Mouse (Mus musculus): ENCODE measurements at regions not wholly inside any gene's neighbourhood (a gene's known extent, or its start where the extent isn't known, plus 50 kb on each side); places are given as distances from the start of the nearest gene placed in this dataset.

DNA sequence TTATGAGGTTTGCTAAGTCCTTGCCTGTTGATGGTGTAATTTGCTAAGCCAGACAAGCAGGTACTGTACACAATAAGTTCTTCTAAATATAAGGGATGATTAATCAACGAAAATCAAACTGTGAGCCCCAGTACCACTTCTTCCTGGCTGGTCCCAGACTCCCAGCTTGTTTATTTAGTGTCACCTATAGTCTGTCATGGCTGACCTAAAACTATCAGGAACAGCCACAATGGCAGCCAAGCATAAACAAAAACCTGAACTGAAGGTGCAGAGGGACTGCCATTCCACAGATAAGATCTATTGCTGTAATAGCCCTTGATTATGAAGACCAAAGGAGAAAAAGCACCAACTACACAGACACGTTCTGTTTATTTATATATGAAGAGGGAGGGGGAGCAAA lies 180.9 kb upstream of the Dph6 start:
- no peak for DNase-seq

DNA sequence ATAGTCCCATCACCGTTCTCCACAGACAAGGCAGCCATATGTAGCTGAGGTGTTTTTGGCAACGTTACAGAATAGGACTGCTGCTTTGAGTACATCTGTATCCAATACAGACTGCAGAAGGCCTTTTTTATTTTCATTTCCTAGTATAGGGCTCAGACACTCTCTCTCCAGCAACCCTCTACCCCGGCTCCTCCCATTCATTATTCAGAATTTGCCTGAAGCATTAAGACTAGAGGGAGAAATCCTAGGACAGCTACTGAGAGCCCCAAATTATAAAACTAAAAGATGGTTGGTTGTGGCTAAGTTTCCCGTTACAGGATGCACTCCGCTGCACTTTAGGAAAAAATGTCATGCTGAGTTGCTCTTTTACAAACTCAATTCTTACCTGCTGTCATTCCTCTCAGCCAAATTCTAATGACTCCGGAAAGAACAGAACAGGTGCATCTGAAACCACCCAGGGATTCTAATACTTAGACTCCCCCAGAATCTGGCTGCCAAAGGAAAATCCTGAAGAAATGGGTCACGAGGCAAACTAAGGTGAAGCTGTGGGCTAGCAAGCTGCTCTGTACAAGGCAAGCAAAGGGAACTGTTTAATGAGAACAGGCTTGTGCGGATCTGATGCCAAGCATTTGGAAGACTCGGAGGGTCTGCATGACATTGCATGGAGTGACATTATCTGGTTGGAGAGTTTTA lies 189.1 kb upstream of the Dph6 start:
- no peak for DNase-seq

DNA sequence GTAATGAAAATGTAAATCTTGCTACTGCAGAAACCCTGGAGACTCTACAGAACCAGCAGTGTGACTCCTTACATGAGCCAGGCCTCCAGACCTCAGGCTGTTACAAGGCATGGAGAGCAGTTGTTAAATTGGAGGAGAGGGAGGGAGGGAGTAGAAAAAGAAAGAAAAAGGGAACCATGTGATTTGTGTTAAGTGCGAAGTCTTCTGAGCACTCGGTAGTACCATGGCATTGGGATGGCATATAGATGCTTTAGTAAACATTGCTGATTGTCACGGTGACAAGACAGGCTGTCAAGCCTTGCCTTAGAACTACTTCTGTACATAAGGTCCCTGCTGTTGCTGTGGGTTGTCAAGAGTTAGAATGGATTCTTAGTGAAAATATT lies 189.6 kb upstream of the Dph6 start:
- no peak for DNase-seq

DNA sequence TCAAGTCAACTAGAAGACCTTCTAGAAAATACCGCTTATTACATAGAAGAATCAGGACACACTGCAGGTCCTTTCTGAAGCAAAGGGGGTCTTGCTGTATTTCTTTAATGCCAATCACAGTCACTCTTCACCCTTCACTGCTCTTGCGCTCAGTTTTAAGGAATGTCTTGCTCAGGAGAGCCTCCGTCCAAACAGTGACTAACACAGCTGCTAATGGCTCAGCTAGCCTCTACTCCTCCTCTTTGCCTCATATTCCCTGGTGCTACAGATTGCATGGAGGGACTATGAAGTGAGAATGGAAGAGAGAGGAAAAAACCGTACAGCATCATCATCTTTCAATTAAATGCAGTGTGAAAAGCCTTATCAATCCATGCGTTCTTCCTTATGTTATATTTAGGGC lies 193.7 kb upstream of the Dph6 start:
- no peak for DNase-seq

DNA sequence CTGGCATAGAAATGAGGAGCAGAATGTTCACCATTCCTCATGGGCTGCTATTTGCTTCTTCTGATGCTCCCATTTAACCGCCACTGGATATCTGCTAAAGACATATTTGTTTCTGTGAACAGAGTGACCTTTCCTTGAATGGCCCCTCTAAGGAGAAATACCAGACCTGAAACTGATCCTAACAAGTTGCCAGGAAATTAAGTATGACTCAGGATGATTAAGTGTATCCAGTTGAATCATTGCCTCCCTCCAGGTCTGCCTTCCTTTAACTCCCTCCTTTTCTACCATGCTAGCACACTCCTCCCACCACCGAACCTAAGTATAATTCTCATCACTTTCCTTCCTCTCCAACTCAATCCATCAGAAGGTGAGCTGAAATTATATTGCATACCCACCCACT lies 194.2 kb upstream of the Dph6 start:
- no peak for DNase-seq

DNA sequence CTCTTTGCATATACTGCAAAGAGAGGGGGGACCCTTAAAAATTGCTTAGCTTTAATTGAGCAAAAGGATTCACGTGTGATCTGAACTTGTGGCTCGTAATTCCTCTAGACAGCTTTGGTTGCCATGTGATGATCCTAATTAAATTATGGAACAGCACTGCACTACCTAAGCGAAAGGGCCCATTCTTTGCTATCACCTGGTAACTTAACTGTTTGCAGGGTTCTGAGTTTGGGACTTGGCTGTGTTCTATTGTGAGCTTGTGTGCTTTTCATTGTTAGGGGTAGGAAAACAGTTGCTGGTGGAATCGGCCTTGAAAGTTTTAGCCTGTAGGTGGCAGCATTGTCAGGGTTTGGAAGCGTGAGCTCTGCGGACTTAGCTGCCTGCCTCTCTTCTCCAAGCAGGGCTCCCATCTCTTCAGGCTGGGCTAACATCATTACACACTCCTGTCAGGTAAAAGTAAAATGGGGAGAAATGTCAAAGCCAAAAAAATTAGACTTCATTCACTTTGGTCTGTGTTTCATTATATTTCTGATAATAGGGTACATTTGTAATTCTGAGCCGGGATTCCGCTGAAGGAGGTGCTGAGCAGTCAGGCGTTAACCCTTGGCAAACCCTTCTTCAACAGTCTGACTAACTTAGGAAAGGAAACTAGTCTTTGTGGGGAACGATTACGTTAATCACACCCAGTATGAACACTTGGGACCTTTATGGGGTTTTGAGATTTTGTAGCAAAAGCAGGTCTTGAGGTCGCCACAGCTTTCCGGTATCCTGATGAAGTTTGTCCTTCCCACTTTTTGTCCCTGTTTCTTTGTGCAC lies 199.2 kb upstream of the Dph6 start:
- DNase-seq = peak; percentile 87

DNA sequence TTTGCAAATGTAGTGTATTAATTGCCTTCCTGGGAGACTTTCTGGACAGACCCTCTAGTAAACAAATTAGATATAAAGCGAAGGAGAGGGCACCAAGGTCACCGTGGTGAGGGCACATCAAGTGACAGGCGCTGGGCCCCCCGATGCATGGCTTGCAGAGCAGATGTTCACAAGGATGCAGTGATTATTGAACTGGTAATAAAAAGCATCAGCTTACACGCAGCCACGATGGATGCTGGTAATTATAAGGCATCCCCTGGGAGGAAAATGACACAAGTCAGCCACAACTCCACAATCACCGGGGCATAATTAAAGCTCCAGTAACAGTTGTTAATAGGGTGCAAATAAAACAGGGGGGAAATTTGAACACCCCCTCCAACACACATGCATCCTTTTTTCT lies 217.5 kb upstream of the Dph6 start:
- no peak for DNase-seq

DNA sequence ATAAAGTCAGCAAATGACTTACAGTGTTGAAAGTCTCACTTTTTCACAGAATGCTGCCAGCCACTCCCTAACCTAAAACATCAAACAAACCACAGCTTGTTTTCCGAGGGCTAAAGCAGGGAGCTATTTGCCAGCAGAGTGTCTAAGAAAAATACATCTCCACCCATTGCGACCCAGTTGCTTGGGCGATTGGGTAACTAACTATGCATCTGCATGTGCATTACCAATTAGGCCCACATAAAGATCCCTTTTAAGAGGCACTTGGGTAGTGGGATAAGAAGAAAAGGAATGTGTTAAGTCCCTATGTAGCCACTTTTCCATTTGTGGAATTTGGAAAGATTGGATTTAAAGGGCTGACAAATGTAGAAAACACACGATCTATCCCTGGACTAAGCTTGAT lies 218.3 kb upstream of the Dph6 start:
- DNase-seq = no peak

DNA sequence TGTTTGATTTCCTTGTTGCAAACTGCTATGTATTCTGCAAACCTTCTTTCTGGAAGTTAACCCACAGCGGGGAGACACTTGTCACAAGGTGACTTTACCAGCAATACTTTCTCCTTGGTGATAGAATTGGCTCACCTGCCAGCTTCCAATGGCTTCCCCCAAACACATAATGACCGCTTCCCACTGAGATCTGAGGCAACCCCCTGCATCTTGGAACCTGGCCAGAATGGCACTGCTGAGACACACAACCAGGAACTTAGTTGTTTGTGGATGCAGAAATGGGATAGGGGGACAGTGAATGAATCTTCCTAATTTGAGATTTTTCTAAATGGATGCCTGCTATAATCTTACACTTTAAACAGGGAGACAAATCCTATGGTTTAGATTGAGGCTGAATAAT lies 224.3 kb upstream of the Dph6 start:
- no peak for DNase-seq

DNA sequence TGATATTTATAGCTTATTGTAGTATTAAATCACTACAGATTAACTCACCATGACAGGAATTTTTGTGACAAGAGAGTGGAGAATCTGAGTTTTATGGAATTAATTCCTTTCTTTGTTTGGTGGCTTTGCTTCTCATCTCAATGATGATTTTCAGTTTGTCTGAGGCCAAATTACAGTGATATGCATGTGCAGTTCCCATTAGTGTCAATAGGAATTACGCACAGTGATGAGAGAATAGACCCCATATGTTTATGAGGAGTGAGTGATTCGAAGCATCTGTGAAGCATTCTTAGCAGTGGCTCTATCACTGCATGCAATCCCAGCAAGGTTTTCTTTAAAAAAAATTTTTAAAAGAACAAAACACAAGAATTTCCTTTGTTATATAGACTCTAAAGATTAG lies 225.0 kb upstream of the Dph6 start:
- no peak for DNase-seq

DNA sequence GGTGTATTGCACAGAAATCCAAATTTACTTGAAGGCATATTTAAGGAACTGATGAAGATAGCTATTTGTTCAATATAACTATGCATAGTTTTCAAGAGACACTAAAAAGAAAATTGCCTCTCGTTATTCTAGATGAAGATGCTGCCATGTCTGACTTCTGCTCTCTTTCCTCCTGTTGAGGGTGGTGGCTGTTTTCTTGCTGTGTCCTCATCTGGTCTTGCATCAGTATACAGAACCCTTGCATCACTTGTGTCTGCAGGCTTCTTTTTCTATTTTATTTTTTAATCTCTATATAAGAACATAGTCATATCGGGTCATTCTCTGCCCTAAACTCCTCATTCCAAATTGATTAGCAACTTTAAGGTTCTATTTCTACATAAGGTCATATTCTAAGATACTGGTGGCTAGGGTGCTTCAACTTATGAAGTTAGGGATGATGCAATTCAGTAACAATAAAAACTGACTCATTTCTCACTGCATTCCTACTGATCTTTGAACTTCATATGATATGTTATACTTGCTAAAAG lies 231.0 kb upstream of the Dph6 start:
- DNase-seq = no peak

DNA sequence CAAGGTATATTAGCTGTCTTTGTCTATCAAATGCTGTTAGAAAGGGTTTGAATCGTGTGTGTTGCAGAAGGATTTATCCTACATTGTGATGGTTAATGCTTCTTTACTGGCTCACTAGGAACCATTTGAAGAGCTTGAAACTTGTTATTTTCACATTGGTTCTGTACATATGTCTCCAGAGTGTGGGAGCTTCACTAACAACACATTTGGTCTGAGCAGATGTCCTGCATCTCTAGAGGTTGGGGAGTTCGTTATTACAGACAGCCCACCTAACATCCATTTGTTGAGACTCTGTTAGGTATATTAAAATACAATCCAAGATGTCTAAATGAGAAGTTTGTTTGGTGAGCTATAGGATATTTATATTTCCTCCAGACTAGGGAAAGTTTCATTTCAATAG lies 244.0 kb upstream of the Dph6 start:
- no peak for DNase-seq

DNA sequence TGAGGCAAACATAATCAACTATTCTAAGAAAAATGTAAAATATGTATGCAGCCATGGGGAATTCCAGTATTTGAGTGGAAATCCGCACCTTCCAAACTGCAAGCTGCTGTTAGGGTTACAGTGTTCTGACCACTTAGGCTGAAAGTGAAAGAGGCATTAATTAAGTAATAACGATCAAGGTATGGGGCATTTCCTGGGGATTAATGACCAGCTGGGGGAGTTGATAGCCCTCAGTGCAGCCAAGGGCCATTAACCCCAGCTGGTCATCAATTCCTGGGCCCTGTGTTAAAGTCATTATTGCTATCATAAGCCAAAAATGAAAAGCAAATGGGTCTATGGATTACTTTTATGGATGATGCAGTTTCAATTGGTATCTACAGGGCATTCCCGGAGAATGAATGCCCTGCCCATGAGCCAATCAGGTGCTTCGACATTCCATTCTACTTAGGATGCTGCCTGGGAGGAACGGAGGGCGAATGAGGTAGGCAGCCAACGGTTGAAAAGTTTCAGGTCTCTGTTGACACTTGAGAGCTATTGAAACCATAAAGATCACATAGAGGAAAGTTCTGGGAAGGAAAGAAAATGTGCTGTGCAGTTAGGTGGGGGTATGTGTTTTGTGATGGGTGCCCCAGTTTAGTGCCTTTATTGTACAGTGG lies 257.2 kb upstream of the Dph6 start:
- DNase-seq = no peak

DNA sequence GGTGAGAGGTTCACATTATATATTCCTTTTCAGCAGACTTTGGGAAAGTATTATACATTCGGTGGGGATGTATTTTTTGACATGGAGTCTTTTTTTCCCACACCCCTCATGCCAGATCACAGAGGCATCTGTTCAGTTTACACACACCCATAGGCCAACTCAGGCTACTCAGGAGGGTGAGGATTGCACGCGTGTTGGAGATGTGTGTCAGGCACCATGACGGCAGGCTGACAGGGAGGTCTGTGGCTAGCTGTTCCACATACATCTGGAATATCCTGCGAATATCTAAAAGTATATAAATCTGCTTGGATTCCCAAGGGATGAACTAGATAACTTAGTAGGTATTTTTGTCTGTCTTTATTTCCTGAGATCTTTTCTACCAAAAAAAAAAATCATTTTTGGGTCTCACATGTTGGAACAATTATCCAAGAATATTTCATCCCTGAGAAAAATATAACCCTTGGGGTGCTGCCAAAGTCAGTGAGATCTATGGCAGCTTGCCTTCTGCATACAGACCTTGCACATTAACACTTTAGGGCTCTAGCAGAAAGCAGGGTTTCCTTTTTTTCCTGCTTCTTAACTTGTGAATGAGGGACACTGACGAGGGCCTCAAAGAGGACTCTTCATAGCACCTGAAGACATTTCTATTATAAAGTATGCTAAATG lies 260.4 kb upstream of the Dph6 start:
- peak; percentile 36 to 50 for DNase-seq

DNA sequence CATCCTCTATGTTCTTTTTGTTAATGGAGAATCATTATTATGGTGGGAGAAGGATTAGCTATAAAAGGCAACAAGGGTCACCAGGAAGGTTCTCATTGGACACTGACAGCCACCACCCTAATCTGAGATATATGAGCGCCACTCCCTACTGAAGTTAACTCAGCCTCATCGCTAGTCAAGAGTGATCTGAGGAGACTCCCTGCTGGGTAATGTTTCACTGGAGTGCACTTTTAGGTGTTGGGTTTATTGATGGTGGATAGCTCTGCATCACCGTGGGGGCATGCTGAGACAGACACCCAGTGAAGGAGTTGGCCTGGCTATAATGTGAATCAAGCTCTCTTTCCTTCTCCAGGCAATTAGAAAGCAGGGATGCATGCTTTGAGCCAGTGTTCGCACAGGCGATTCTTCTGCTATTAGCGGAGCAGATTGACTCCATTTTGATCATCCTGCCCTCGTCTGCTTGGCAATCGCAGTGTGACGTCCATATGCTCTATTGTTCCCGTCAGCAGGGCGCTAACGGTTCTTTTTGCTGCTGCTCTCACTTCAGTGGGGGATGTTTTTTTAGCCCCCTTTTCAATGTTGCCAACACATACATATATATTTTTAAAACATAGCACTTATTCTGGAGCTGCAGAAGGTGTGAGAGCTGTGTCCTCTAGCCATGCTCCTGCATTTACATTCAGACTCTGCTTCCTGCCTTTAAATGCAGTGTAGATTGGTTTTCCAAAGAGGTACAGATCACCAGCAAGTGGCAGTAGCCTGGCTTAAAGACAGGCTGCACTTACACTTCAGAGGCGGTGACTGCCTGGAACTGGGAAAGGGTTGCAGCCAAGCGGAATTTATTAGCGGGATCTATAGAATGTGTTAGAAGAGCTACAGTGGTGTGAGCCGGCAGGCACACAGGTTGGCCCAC lies 263.9 kb upstream of the Dph6 start:
- DNase-seq = no peak

DNA sequence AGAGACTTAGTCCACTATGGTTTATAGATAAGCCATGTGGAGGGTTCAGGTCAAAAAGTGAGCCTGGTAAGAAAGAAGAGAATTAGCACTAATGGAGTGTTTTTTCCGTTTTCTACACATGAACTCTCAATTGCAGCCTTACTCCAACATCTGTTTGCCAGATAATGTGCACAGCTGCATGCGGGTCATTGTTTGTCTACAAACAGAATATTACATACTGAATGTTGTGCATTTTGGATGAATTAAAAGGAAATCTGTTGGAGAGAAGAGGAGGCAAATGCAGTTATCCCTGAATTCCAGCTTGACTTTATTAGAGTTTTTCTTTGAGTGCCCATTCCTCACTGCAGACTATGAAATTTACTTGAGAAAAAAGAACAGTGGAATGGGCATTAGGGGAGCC lies 269.1 kb upstream of the Dph6 start:
- no peak for DNase-seq

DNA sequence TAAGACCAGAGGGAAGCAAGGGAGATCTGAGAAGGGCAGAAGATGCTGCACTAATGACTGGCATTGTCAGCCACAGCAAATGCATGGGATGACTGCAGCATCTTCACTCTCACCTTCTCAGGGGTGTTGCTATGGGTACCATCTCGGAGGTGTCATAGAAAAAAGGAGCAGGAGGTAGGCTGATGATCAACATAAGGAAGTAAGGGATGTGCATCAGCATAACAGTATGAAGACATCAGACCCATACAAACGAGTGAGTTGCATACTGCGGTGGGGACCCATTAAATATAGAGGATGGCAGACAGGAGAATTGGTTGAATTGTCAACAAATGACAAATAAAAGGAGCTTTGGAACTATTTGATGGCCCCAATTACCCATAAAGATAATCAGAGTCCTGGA lies 280.7 kb upstream of the Dph6 start:
- DNase-seq = no peak

DNA sequence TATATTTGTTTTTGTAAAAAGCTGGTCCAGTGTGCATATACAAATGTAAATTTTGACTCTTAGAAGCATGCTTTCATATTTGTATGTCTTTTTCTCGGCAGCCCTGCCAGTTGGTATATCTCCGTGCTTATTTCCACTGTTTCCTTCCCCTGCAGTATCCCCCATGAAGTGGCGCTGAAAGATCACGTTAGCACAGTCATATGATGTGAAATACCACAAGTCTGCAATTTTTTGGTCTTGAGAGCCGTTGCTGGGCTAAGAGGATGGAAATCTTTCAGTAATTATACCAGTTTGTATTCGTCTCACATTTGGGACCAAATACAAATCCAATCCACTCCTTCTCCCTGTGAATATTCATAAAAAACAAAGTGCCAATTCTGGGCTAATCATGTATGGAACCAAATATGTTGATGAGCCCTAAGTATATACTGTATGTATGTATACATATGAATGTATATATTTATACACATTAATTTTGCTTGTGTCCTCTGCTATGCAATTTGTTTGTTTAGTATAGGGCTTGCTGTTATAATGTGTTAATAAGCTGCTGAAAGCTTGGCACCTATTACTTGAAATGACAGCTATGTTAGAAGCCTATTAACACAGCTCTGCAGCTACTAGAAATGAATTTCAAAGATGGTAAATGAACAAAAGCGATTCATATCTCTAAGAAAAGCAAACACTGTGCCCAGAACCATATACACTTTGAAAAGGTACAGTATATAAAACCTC lies 283.8 kb upstream of the Dph6 start:
- DNase-seq = peak; percentile 8 to 18

DNA sequence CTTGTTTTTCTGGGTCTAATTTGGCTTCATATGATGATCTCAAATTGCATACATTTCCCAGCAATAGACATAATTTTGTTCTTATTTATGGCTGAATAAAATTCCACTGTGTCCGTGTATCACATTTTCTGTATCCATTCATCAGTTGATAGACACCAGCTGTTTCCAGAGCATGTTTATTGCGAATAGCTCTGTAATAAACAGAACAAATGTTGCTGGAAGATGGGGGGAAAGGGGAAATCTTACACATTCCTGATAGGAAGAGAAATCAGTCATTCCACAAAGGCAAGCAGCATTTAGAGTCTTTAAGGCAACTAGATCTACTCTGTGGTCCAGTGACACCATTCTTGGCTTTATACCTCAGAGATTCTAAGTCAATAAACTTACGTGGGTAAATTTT lies 311.3 kb upstream of the Dph6 start:
- DNase-seq = no peak

DNA sequence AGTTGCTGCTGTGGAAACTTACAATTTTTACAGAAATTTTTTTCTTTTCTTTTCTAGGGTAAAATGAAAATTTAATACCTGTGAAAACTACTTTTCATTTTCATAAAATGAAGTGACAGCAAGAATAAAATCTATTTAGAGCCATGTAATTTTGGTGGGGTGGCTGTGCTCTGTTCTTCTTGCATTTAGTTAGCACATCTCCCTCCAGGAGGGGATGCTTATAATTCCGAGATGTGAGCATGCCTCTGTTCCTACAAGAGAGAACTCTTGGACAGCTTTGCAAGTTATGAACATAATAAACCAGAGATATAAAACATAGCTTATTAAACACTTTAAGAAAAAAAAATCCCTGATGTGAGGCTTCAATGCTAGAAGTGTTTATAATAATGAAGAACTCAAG lies 313.9 kb upstream of the Dph6 start:
- no peak for DNase-seq

DNA sequence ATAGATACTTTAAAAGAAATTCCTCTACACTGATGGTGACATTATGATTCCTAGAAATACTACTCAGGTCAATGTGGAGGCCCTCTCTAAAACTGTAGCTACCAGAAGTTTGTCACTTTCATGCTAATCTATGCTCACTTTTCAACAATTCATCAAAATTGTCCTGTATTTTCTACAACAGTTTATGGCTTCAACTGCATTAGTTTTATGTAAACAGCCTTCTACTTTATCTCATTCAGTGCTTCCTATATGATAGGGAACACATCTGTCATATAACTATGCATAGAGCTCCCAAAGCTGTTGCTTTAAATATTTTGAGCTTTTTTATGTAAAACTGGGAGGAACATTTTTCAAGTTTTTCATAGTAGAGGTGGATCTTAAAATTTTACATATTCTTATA lies 338.7 kb upstream of the Dph6 start:
- DNase-seq = no peak

DNA sequence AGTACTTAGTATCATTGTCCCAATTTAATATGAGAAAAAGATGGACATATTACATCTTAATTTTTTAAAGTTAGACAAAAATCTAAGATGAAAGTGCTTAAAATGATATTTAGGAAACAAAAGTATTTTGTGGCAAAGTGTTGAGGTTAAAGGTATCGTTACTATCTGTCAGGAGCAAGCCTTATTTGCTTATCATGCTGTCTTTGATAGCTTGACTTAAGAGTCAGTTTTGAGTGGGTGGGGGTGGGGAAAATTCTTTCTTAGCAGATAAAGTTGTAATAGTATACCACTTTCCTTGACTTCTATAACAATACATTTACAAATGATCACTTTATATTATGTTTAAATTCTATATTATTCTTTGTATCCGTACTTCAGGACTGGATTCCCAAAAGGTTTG lies 339.1 kb upstream of the Dph6 start:
- no peak for DNase-seq
